Mouse (Mus musculus) heart, embryonic 14.5 days (tissue): ENCODE measurements at regions not wholly inside any gene's neighbourhood (a gene's known extent, or its start where the extent isn't known, plus 50 kb on each side); places are given as distances from the start of the nearest gene placed in this dataset.

Experiments
- ATAC-seq: fragments of 200-750 bp; cut with Nextera tagmentation; 2 replicates; pipeline ENCODE4 v1.8.0; 2017; ENCODE audit warnings: low read depth, moderate TSS enrichment; ENCODE audit not compliant: insufficient number of reproducible peaks, insufficient read depth, low FRiP score
- H3K27ac ChIP-seq, 2 experiments: fragments of 200-500 bp in 1 of 2; fragments of 300-500 bp in 1 of 2; sonication (generic) in 1 of 2; replicated peaks in 1 of 2; 2 replicates each; pipeline ENCODE4 v1.5.1; 2012 to 2014; ENCODE audit warnings: low read depth in 2 of 2, low read length in 2 of 2, control low read depth in 1 of 2, mild to moderate bottlenecking in 1 of 2, mixed read lengths in 1 of 2; ENCODE audit not compliant: control insufficient read depth in 1 of 2, insufficient read depth in 1 of 2
- H3K27me3 ChIP-seq: fragments of 300-500 bp; sonication (generic); 2 replicates; pipeline ENCODE4 v1.6.1; 2014; ENCODE audit warnings: mild to moderate bottlenecking, low read length, control low read depth; ENCODE audit not compliant: control insufficient read depth, insufficient read depth
- H3K36me3 ChIP-seq: fragments of 300-500 bp; sonication (generic); 2 replicates; pipeline ENCODE4 v1.6.1; 2014; ENCODE audit warnings: mild to moderate bottlenecking, control low read depth, low read length, mixed read lengths; ENCODE audit not compliant: control insufficient read depth, insufficient read depth
- H3K4me1 ChIP-seq, 2 experiments: fragments of 200-500 bp in 1 of 2; fragments of 300-500 bp in 1 of 2; sonication (generic) in 1 of 2; 2 replicates each; pipeline ENCODE4 v1.6.1; 2012 to 2014; ENCODE audit warnings: low read length in 2 of 2, control low read depth in 1 of 2, mixed read lengths in 1 of 2; ENCODE audit not compliant: control insufficient read depth in 2 of 2, insufficient read depth in 2 of 2
- H3K4me2 ChIP-seq: fragments of 300-500 bp; sonication (generic); 2 replicates; pipeline ENCODE4 v1.6.1; 2014; ENCODE audit warnings: mild to moderate bottlenecking, low read length
- H3K4me3 ChIP-seq, 2 experiments: fragments of 200-500 bp in 1 of 2; fragments of 300-500 bp in 1 of 2; sonication (generic) in 1 of 2; 2 replicates each; pipeline ENCODE4 v1.5.1; 2012 to 2014; ENCODE audit warnings: low read length in 2 of 2, mild to moderate bottlenecking in 2 of 2, control low read depth in 1 of 2, low read depth in 1 of 2, moderate library complexity in 1 of 2; ENCODE audit not compliant: control insufficient read depth in 1 of 2, insufficient read depth in 1 of 2
- H3K9ac ChIP-seq: fragments of 300-500 bp; sonication (generic); 2 replicates; pipeline ENCODE4 v1.6.1; 2014; ENCODE audit warnings: mild to moderate bottlenecking, low read length
- H3K9me3 ChIP-seq: fragments of 300-500 bp; sonication (generic); 2 replicates; pipeline ENCODE4 v1.6.1; 2016; ENCODE audit warnings: low read length, control low read depth; ENCODE audit not compliant: control insufficient read depth
- WGBS: fragments of 180-500 bp; shearing (Covaris S2); extraction: QIAGEN DNeasy Blood & Tissue Kit; methylation state at CpG from one replicate; pipeline ENCODE4 v1.1.7; 2014; 5-methylcytosine and 5-hydroxymethylcytosine counted together

GRCm38 (mm10) chr17:4868446-4868825 is 125.7 kb upstream of the Arid1b start:
- Histone ChIP-seq H3K9ac (no peak overlapping the region), H3K27ac (peak overlapping the region; percentile 19 to 45; a peak in 2 of 4 replicates), H3K4me2 (no peak overlapping the region), H3K4me3 (no peak overlapping the region), H3K36me3 (no peaks in the 10 kb centered on the region), H3K9me3 (no peaks in the 10 kb centered on the region), H3K4me1 (peaks cover 4 to 6% of the 10 kb centered on the region in 2 experiments; a peak in 3 of 4 replicates), H3K27me3 (no peaks in the 10 kb centered on the region)
- no peak for ATAC-seq
- WGBS, result 81% methylated on average over 10 of the region's 10 CpGs

- Histone ChIP-seq H3K27ac (peak overlapping the region in 1 of 2 experiments; percentile 19; a peak in 1 of 4 replicates), H3K4me2 (no peak overlapping the region), H3K36me3 (no peaks in the 10 kb centered on the region), H3K9me3 (no peaks in the 10 kb centered on the region), H3K4me3 (no peak overlapping the region), H3K4me1 (peaks cover 4 to 6% of the 10 kb centered on the region in 2 experiments; a peak in 3 of 4 replicates), H3K27me3 (no peaks in the 10 kb centered on the region), H3K9ac (no peak overlapping the region)
- WGBS, result 84% methylated on average over 5 of the region's 5 CpGs
- no peak for ATAC-seq
Measured at GRCm38 (mm10) chr17:4868861-4869260, 125.3 kb upstream of the Arid1b start.

GRCm38 (mm10) chr17:4871267-4871666 is 122.9 kb upstream of the Arid1b start:
- 48% methylated on average over 2 of the region's 2 CpGs for WGBS

GRCm38 (mm10) chr17:4874459-4874858 is 119.7 kb upstream of the Arid1b start:
- Histone ChIP-seq H3K9me3 (no peaks in the 10 kb centered on the region), H3K4me3 (no peak overlapping the region), H3K27ac (no peak overlapping the region), H3K27me3 (no peaks in the 10 kb centered on the region), H3K4me2 (no peak overlapping the region), H3K9ac (no peak overlapping the region), H3K36me3 (no peaks in the 10 kb centered on the region), H3K4me1 (no peaks in the 10 kb centered on the region; a peak in 1 of 4 replicates)
- 72% methylated on average over 2 of the region's 2 CpGs for WGBS
- ATAC-seq, result no peak

More at GRCm38 (mm10) chr17:4871267-4871666, 122.9 kb upstream of the Arid1b start:
- H3K36me3 ChIP-seq, result no peaks in the 10 kb centered on the region
- H3K27me3 ChIP-seq, result no peaks in the 10 kb centered on the region
- no peaks in the 10 kb centered on the region for H3K9me3 ChIP-seq
- no peak overlapping the region for H3K9ac ChIP-seq
- no peak overlapping the region for H3K4me3 ChIP-seq
- no peak for ATAC-seq
- H3K4me2 ChIP-seq, result no peak overlapping the region
- no peak overlapping the region for H3K27ac ChIP-seq
- peaks cover under 1 to 3% of the 10 kb centered on the region in 2 experiments; a peak in 2 of 4 replicates for H3K4me1 ChIP-seq

- H3K27me3 ChIP-seq, result no peaks in the 10 kb centered on the region
- no peaks in the 10 kb centered on the region for H3K9me3 ChIP-seq
- H3K36me3 ChIP-seq, result no peaks in the 10 kb centered on the region
- no peak for ATAC-seq
- no peaks in the 10 kb centered on the region; a peak in 1 of 4 replicates for H3K4me1 ChIP-seq
- H3K27ac ChIP-seq, result no peak overlapping the region
- no peak overlapping the region for H3K4me3 ChIP-seq
- no peak overlapping the region for H3K4me2 ChIP-seq
- H3K9ac ChIP-seq, result no peak overlapping the region
- 70% methylated on average over 10 of the region's 10 CpGs for WGBS
Measured at GRCm38 (mm10) chr17:4875086-4876046, 118.8 kb upstream of the Arid1b start.

- Histone ChIP-seq H3K27ac (no peak overlapping the region), H3K9me3 (no peaks in the 10 kb centered on the region), H3K4me1 (no peaks in the 10 kb centered on the region; a peak in 1 of 4 replicates), H3K9ac (no peak overlapping the region), H3K4me3 (no peak overlapping the region), H3K4me2 (no peak overlapping the region), H3K27me3 (no peaks in the 10 kb centered on the region), H3K36me3 (no peaks in the 10 kb centered on the region)
- 67% methylated on average over 4 of the region's 4 CpGs for WGBS
- no peak for ATAC-seq
Measured at GRCm38 (mm10) chr17:4876431-4876830, 117.7 kb upstream of the Arid1b start.

GRCm38 (mm10) chr17:4881473-4881872 is 112.7 kb upstream of the Arid1b start:
- Histone ChIP-seq H3K4me1 (no peaks in the 10 kb centered on the region; a peak in 1 of 4 replicates), H3K27me3 (no peaks in the 10 kb centered on the region), H3K36me3 (no peaks in the 10 kb centered on the region), H3K4me2 (no peak overlapping the region), H3K4me3 (no peak overlapping the region), H3K27ac (no peak overlapping the region), H3K9me3 (no peaks in the 10 kb centered on the region), H3K9ac (no peak overlapping the region)
- 78% methylated on average over 5 of the region's 5 CpGs for WGBS
- no peak for ATAC-seq
